Mouse (Mus musculus): ENCODE measurements around the gene Fgd2. TPM values are rescaled to one million over a fixed set of nuclear protein-coding genes. Genes with fewer than 3 reads are reported as not detected.

Fgd2 gene
- polyA plus RNA-seq, 1 experiment = 23.7 TPM

- Histone ChIP-seq H3K9me3 (no peaks in the 10 kb centered on the region), H3K4me3 (replicated peaks) (no peak overlapping the region), H3K36me3 (replicated peaks; ENCODE audit: low read length) (no peaks in the 10 kb centered on the region), H3K4me1 (peaks cover 52% of the 10 kb centered on the region), H3K27me3 (replicated peaks) (peaks cover 43% of the 10 kb centered on the region)
- TF ChIP-seq FLI1 (IDR thresholded peaks at IDR 0.05; ENCODE audit: low read length) = no peak
- no peak; the same call in 2 of the 3 replicates for TF ChIP-seq GATA1 (IDR thresholded peaks at IDR 0.05; ENCODE audit: borderline replicate concordance, low read length)
Observed at GRCm38 (mm10) chr17:29319881-29320639, 40.7 kb upstream of the Fgd2 start.

- Histone ChIP-seq H3K4me1 (peaks cover 32% of the 10 kb centered on the region), H3K27me3 (replicated peaks) (peaks cover 49% of the 10 kb centered on the region), H3K9me3 (0 out of 2 replicates have a peak, but pooled peaks cover 2% of the 10 kb centered on the region), H3K4me3 (replicated peaks) (no peak overlapping the region), H3K36me3 (replicated peaks; ENCODE audit: low read length) (no peaks in the 10 kb centered on the region)
- TF ChIP-seq GATA1 (IDR thresholded peaks at IDR 0.05; ENCODE audit: borderline replicate concordance, low read length) (no peak), FLI1 (IDR thresholded peaks at IDR 0.05; ENCODE audit: low read length) (no peak)
Observed at GRCm38 (mm10) chr17:29321765-29322602, 38.7 kb upstream of the Fgd2 start.

GRCm38 (mm10) chr17:29322603-29322962 is 38.1 kb upstream of the Fgd2 start:
- Histone ChIP-seq H3K9me3 (0 out of 2 replicates have a peak, but pooled peaks cover 8% of the 10 kb centered on the region), H3K4me3 (replicated peaks) (no peak overlapping the region), H3K4me1 (peaks cover 31% of the 10 kb centered on the region), H3K36me3 (replicated peaks; ENCODE audit: low read length) (peaks cover 5% of the 10 kb centered on the region), H3K27me3 (replicated peaks) (peaks cover 55% of the 10 kb centered on the region)
- TF ChIP-seq FLI1 (IDR thresholded peaks at IDR 0.05; ENCODE audit: low read length) = no peak
- TF ChIP-seq GATA1 (IDR thresholded peaks at IDR 0.05; ENCODE audit: borderline replicate concordance, low read length) = no peak

- Histone ChIP-seq H3K9me3 (0 out of 2 replicates have a peak, but pooled peaks cover 8% of the 10 kb centered on the region), H3K36me3 (replicated peaks; ENCODE audit: low read length) (peaks cover 5% of the 10 kb centered on the region), H3K27me3 (replicated peaks) (peaks cover 53% of the 10 kb centered on the region), H3K4me3 (replicated peaks) (no peak overlapping the region), H3K4me1 (peaks cover 30% of the 10 kb centered on the region)
- no peak for TF ChIP-seq GATA1 (IDR thresholded peaks at IDR 0.05; ENCODE audit: borderline replicate concordance, low read length)
- TF ChIP-seq FLI1 (IDR thresholded peaks at IDR 0.05; ENCODE audit: low read length) = no peak
Observed at GRCm38 (mm10) chr17:29323625-29324024, 37.1 kb upstream of the Fgd2 start.

- TF ChIP-seq GATA1 (IDR thresholded peaks at IDR 0.05; ENCODE audit: borderline replicate concordance, low read length) (no peak), FLI1 (IDR thresholded peaks at IDR 0.05; ENCODE audit: low read length) (no peak)
- Histone ChIP-seq H3K36me3 (replicated peaks; ENCODE audit: low read length) (peaks cover 18% of the 10 kb centered on the region), H3K27me3 (replicated peaks) (peaks cover 31% of the 10 kb centered on the region)
Observed at GRCm38 (mm10) chr17:29325831-29326230, 34.9 kb upstream of the Fgd2 start.

GRCm38 (mm10) chr17:29326531-29327529 is 33.9 kb upstream of the Fgd2 start:
- H3K9me3 ChIP-seq = 0 out of 2 replicates have a peak, but pooled peaks cover 8% of the 10 kb centered on the region
- peaks cover 27% of the 10 kb centered on the region for H3K36me3 ChIP-seq (replicated peaks; ENCODE audit: low read length)
- peaks cover 21% of the 10 kb centered on the region for H3K27me3 ChIP-seq (replicated peaks)
- TF ChIP-seq FLI1 (IDR thresholded peaks at IDR 0.05; ENCODE audit: low read length) (no peak), GATA1 (IDR thresholded peaks at IDR 0.05; ENCODE audit: borderline replicate concordance, low read length) (no peak)
- H3K4me1 ChIP-seq = peaks cover 27% of the 10 kb centered on the region
- no peak overlapping the region for H3K4me3 ChIP-seq (replicated peaks)

More at GRCm38 (mm10) chr17:29325831-29326230, 34.9 kb upstream of the Fgd2 start:
- peaks cover 17% of the 10 kb centered on the region for H3K4me1 ChIP-seq
- H3K4me3 ChIP-seq (replicated peaks) = no peak overlapping the region
- H3K9me3 ChIP-seq = 0 out of 2 replicates have a peak, but pooled peaks cover 8% of the 10 kb centered on the region

- TF ChIP-seq FLI1 (IDR thresholded peaks at IDR 0.05; ENCODE audit: low read length) = no peak
- no peak for TF ChIP-seq GATA1 (IDR thresholded peaks at IDR 0.05; ENCODE audit: borderline replicate concordance, low read length)
- Histone ChIP-seq H3K4me3 (replicated peaks) (no peak overlapping the region), H3K4me1 (peaks cover 34% of the 10 kb centered on the region), H3K36me3 (replicated peaks; ENCODE audit: low read length) (peaks cover 36% of the 10 kb centered on the region), H3K9me3 (0 out of 2 replicates have a peak, but pooled peaks cover 8% of the 10 kb centered on the region), H3K27me3 (replicated peaks) (peaks cover 15% of the 10 kb centered on the region)
Observed at GRCm38 (mm10) chr17:29327691-29328090, 33.0 kb upstream of the Fgd2 start.

GRCm38 (mm10) chr17:29330221-29330620 is 30.5 kb upstream of the Fgd2 start:
- peaks cover 28% of the 10 kb centered on the region for H3K4me1 ChIP-seq
- TF ChIP-seq GATA1 (IDR thresholded peaks at IDR 0.05; ENCODE audit: borderline replicate concordance, low read length) (no peak), FLI1 (IDR thresholded peaks at IDR 0.05; ENCODE audit: low read length) (no peak)

More at GRCm38 (mm10) chr17:29330221-29330620, 30.5 kb upstream of the Fgd2 start:
- H3K36me3 ChIP-seq (replicated peaks; ENCODE audit: low read length) = peaks cover 58% of the 10 kb centered on the region
- 0 out of 2 replicates have a peak, but pooled peaks cover 8% of the 10 kb centered on the region for H3K9me3 ChIP-seq
- H3K27me3 ChIP-seq (replicated peaks) = peaks cover 15% of the 10 kb centered on the region
- H3K4me3 ChIP-seq (replicated peaks) = no peak overlapping the region
